Mouse (Mus musculus) kidney, postnatal 10 days (tissue): Measurements from ENCODE around the gene D11Wsu47e.

ENCODE experiments used
- DNase-seq: peaks from one replicate; pipeline ENCODE4 v3.0.0; 2021; ENCODE audit warnings: mixed read lengths

D11Wsu47e gene

GRCm38 (mm10) chr11:113737912-113738311, 53.7 kb downstream of the D11Wsu47e start:
- no peak for DNase-seq

GRCm38 (mm10) chr11:113739213-113739612, 55.0 kb downstream of the D11Wsu47e start:
- DNase-seq, result peak; percentile 76

- no peak for DNase-seq
Measured at GRCm38 (mm10) chr11:113740100-113740499, 55.9 kb downstream of the D11Wsu47e start.

DNA sequence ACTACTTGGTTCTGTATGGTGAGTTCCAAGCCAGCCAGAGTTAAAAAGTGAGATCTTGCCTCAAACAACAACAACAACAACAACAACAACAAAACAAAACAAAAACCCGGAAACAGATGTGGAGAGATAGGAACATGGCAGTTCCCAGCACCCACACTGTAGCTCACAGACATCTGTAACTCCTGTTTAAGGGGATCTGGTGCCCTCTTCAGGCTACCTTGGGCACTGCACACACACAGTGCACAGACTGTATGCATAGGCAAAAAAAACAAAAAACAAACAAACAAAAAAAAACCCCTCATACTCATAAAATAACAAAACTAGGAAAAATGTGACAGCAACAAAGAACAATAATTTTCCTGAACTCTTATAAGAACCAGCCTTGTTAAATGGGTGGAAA, 58.8 kb downstream of the D11Wsu47e start:
- DNase-seq, result no peak
